Mouse (Mus musculus): ENCODE results near the gene Gm45717.

DNA sequence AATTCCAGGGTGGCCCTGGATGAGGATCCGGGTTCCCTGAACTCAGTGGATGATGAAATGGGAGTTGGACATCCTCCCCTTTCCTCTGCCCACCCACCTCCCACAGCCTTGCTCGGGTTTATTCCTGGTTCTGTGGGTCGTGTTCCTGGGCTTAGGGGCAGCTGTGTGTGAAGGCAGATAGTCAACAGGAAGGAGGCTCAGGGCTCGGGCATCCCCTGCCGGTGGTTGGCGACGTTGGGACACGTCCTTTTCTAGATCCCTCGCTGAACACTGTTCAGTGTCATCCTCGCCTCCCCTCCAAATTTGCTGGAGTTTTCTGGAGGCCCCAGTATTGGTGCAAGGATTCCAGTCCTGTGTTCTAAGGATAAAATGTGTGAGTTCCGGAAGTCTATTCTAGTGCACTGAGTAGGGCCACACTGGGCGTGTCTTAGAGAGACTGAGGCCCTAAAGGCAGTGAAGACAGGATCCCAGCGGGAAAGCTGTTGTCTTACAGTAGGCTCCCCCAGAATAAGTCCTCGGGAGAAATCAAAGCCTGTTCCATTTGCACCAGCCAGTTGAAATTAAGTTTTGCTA lies 35.5 kb upstream of the Gm45717 start:
- TF ChIP-seq CTCF (IDR thresholded peaks at IDR 0.05; ENCODE audit: extremely low read depth, insufficient read length, insufficient replicate concordance, low read depth, low read length): no peak
- no peak for TF ChIP-seq POLR2A (IDR thresholded peaks at IDR 0.05; ENCODE audit: low read depth, low read length)

All from small intestine, adult 2 months (tissue).